Mouse (Mus musculus): ENCODE results near the gene Ablim2. TPM values are rescaled to one million over a fixed set of nuclear protein-coding genes. Genes with fewer than 3 reads are reported as not detected.

The Ablim2 gene
- polyA plus RNA-seq, 1 experiment from 2014 or later, result 1.8 TPM

DNA sequence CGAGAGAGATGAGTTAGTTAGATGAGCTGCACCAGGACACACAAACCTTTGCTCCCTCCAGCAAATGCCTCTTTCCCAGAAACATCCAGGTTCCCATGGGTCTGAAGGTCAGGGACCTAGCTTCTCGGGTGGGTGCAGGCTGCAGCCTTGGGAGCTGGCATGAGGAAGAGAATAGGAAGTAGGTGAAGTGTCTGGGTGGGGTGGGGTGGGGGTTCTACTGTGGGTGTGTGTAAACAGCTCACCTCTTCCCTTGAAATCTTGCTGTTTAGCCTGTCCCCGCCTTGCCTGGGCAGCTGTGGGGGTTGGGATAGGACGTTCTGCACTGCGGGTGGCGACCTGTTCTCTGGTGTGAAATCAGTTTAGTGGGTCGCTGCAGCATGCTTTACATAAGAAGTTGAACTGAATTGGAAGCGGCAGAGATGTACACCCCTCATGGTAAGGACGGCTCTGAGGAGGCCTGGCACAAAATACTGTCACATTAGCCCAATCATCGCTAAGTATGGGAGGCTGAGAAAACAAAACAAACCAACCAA, 25.0 kb downstream of the Ablim2 start:
- Histone ChIP-seq H3K27me3 (no peaks in the 10 kb centered on the region), H3K4me2 (replicated peaks) (no peak overlapping the region), H3K4me3 (no peak overlapping the region), H3K9ac (no peak overlapping the region), H3K4me1 (no peaks in the 10 kb centered on the region), H3K36me3 (no peaks in the 10 kb centered on the region), H3K27ac (no peak overlapping the region), H3K9me3 (no peaks in the 10 kb centered on the region)
- 54% methylated on average over 10 of the region's 10 CpGs for WGBS
- no peak for ATAC-seq (ENCODE audit: low FRiP score, low read depth)

DNA sequence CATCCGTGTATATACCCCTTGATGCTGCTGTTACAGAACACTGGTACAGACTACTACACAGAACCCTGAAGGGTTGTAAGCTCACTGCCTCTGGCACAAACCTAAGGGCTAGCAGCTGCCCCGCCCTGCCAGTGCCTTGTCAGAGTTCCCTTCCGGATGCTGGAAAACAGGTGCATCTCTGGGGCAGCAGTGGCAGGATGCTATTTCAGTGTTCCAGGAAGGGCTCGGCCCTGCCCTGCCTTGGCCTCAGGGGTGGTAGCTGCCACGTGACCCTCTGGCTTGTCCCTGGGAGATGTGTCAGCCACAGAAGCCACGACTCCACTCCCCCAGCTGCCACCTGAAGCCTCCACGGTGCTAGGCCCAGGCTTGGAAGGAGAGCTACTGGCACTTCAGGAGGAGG, 28.2 kb downstream of the Ablim2 start:
- no peak overlapping the region for H3K9ac ChIP-seq
- no peaks in the 10 kb centered on the region for H3K9me3 ChIP-seq
- H3K4me3 ChIP-seq, result no peak overlapping the region
- H3K27me3 ChIP-seq, result no peaks in the 10 kb centered on the region
- 68% methylated on average over 7 of the region's 7 CpGs for WGBS
- H3K4me2 ChIP-seq (replicated peaks), result no peak overlapping the region
- no peaks in the 10 kb centered on the region for H3K4me1 ChIP-seq
- H3K36me3 ChIP-seq, result no peaks in the 10 kb centered on the region
- no peak for ATAC-seq (ENCODE audit: low FRiP score, low read depth)
- H3K27ac ChIP-seq, result no peak overlapping the region

- H3K4me2 ChIP-seq (replicated peaks), result no peak overlapping the region
- no peak overlapping the region for H3K27ac ChIP-seq
- H3K9me3 ChIP-seq, result no peaks in the 10 kb centered on the region
- H3K36me3 ChIP-seq, result no peaks in the 10 kb centered on the region
- 90% methylated on average over 12 of the region's 12 CpGs for whole genome bisulfite sequencing
- H3K4me3 ChIP-seq, result no peak overlapping the region
- H3K9ac ChIP-seq, result no peak overlapping the region
- ATAC-seq (ENCODE audit: low FRiP score, low read depth), result no peak
- H3K4me1 ChIP-seq, result no peaks in the 10 kb centered on the region
- H3K27me3 ChIP-seq, result no peaks in the 10 kb centered on the region
Measured at GRCm38 (mm10) chr5:35787847-35788246, 30.2 kb downstream of the Ablim2 start.

DNA sequence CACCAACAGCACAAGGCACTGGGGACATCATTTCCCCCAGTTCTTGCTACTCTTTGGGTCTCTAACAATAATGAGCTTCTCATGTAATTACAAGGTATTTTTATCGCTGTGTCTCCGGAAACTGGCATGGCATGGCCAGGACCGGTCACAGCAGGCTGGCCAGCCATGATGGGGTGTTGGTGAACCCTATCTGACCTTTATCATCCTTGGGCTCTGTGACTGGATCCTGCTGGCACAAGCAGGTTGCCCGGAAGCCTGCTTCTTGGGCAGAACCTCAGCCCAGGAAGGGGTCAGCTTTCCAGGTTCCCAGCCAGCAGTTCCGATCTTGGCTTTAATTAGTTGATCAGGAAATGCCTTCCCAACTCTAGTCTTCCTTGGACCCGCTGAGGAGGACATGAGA, 31.0 kb downstream of the Ablim2 start:
- no peak overlapping the region for H3K27ac ChIP-seq
- no peak overlapping the region for H3K4me3 ChIP-seq
- H3K4me1 ChIP-seq, result no peaks in the 10 kb centered on the region
- no peak for ATAC-seq (ENCODE audit: low FRiP score, low read depth)
- WGBS, result 71% methylated on average over 6 of the region's 6 CpGs
- H3K9me3 ChIP-seq, result no peaks in the 10 kb centered on the region
- H3K9ac ChIP-seq, result no peak overlapping the region
- H3K36me3 ChIP-seq, result no peaks in the 10 kb centered on the region
- H3K4me2 ChIP-seq (replicated peaks), result no peak overlapping the region
- H3K27me3 ChIP-seq, result no peaks in the 10 kb centered on the region

GRCm38 (mm10) chr5:35789697-35790096, 32.0 kb downstream of the Ablim2 start:
- no peaks in the 10 kb centered on the region for H3K27me3 ChIP-seq
- H3K9me3 ChIP-seq, result no peaks in the 10 kb centered on the region
- H3K4me3 ChIP-seq, result no peak overlapping the region
- WGBS, result 77% methylated on average over 3 of the region's 3 CpGs
- H3K4me1 ChIP-seq, result no peaks in the 10 kb centered on the region
- H3K36me3 ChIP-seq, result no peaks in the 10 kb centered on the region
- H3K4me2 ChIP-seq (replicated peaks), result no peak overlapping the region
- H3K27ac ChIP-seq, result no peak overlapping the region
- ATAC-seq (ENCODE audit: low FRiP score, low read depth), result no peak
- no peak overlapping the region for H3K9ac ChIP-seq

GRCm38 (mm10) chr5:35790387-35791065, 32.8 kb downstream of the Ablim2 start:
- H3K4me1 ChIP-seq, result no peaks in the 10 kb centered on the region
- H3K36me3 ChIP-seq, result no peaks in the 10 kb centered on the region
- H3K4me2 ChIP-seq (replicated peaks), result no peak overlapping the region
- H3K9me3 ChIP-seq, result no peaks in the 10 kb centered on the region
- H3K27me3 ChIP-seq, result no peaks in the 10 kb centered on the region
- H3K4me3 ChIP-seq, result no peak overlapping the region
- H3K9ac ChIP-seq, result no peak overlapping the region
- WGBS, result 52% methylated on average over 10 of the region's 10 CpGs
- H3K27ac ChIP-seq, result no peak overlapping the region
- ATAC-seq (ENCODE audit: low FRiP score, low read depth), result no peak

DNA sequence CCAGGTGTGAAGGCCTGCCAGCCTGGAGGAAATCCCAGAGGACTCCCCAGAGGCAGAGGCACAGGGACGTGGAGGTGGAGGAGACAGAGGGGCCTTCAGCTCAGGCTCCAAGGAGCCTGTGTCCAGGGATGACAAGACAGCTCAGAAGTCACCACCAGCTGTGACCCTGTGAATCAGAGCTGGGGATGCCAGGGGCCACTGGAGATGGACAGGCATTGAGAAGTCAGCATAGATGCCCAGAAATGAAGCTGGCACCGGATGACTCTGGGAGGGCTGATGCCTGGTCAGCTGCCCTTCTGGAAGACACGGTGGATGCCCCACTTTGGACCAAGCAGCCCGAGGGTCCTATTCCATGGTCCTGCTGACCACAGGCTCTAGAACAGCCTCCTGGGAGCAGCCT, 36.3 kb downstream of the Ablim2 start:
- no peak overlapping the region for H3K4me2 ChIP-seq (replicated peaks)
- no peak overlapping the region for H3K9ac ChIP-seq
- no peak overlapping the region for H3K4me3 ChIP-seq
- no peak for ATAC-seq (ENCODE audit: low FRiP score, low read depth)
- WGBS, result 73% methylated on average over 4 of the region's 4 CpGs
- no peaks in the 10 kb centered on the region for H3K36me3 ChIP-seq
- no peaks in the 10 kb centered on the region for H3K9me3 ChIP-seq
- H3K4me1 ChIP-seq, result peaks cover 11% of the 10 kb centered on the region
- no peak overlapping the region for H3K27ac ChIP-seq
- H3K27me3 ChIP-seq, result no peaks in the 10 kb centered on the region

GRCm38 (mm10) chr5:35794942-35795341, 37.3 kb downstream of the Ablim2 start:
- no peak for ATAC-seq (ENCODE audit: low FRiP score, low read depth)
- Histone ChIP-seq H3K4me2 (replicated peaks) (no peak overlapping the region), H3K4me3 (no peak overlapping the region), H3K9ac (no peak overlapping the region), H3K9me3 (no peaks in the 10 kb centered on the region), H3K4me1 (peaks cover 15% of the 10 kb centered on the region), H3K27me3 (no peaks in the 10 kb centered on the region), H3K36me3 (no peaks in the 10 kb centered on the region), H3K27ac (no peak overlapping the region)
- WGBS, result 67% methylated on average over 4 of the region's 4 CpGs

- no peak overlapping the region for H3K4me3 ChIP-seq
- no peaks in the 10 kb centered on the region for H3K36me3 ChIP-seq
- H3K4me1 ChIP-seq, result peaks cover 15% of the 10 kb centered on the region
- H3K9ac ChIP-seq, result no peak overlapping the region
- peaks cover 3% of the 10 kb centered on the region; the same call in 1 of the 2 replicates for H3K9me3 ChIP-seq
- peak; percentile 68; the same call in 1 of the 2 replicates for ATAC-seq (ENCODE audit: low FRiP score, low read depth)
- no peak overlapping the region for H3K4me2 ChIP-seq (replicated peaks)
- no peak overlapping the region for H3K27ac ChIP-seq
- 59% methylated on average over 7 of the region's 7 CpGs for WGBS
- no peaks in the 10 kb centered on the region for H3K27me3 ChIP-seq
Measured at GRCm38 (mm10) chr5:35795481-35796048, 37.9 kb downstream of the Ablim2 start.

DNA sequence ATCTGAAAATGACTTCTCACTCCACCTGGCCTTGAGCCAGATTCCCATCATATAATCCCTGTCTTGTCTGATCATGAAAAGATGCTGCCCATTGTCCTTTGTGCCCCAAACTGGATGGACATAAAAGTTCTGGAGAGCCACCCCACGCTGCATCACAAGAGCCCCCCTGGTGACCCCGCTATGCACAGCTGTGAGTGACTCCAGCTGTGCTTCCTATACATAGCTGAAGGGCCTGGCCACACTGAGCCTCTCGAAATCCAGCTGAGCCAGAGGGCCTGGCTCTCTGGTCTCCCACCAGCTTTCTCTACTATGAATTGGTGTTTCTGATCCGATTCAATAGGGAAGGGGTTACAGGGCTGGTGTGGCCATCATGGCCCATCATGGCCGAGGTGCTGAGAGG, 38.5 kb downstream of the Ablim2 start:
- H3K4me2 ChIP-seq (replicated peaks), result no peak overlapping the region
- no peak overlapping the region for H3K4me3 ChIP-seq
- 72% methylated on average over 5 of the region's 5 CpGs for WGBS
- H3K27ac ChIP-seq, result no peak overlapping the region
- no peak overlapping the region for H3K9ac ChIP-seq
- no peaks in the 10 kb centered on the region for H3K36me3 ChIP-seq
- no peak for ATAC-seq (ENCODE audit: low FRiP score, low read depth)
- H3K9me3 ChIP-seq, result peaks cover 3% of the 10 kb centered on the region; the same call in 1 of the 2 replicates
- H3K4me1 ChIP-seq, result peaks cover 15% of the 10 kb centered on the region
- H3K27me3 ChIP-seq, result no peaks in the 10 kb centered on the region

- H3K9me3 ChIP-seq, result peaks cover 3% of the 10 kb centered on the region; the same call in 1 of the 2 replicates
- H3K4me3 ChIP-seq, result no peak overlapping the region
- ATAC-seq (ENCODE audit: low FRiP score, low read depth), result no peak
- H3K4me1 ChIP-seq, result peaks cover 15% of the 10 kb centered on the region
- H3K9ac ChIP-seq, result no peak overlapping the region
- WGBS, result 20% methylated on average over 5 of the region's 5 CpGs
- H3K4me2 ChIP-seq (replicated peaks), result no peak overlapping the region
- no peak overlapping the region for H3K27ac ChIP-seq
- no peaks in the 10 kb centered on the region for H3K36me3 ChIP-seq
- no peaks in the 10 kb centered on the region for H3K27me3 ChIP-seq
Measured at GRCm38 (mm10) chr5:35799090-35799489, 41.4 kb downstream of the Ablim2 start.

- WGBS, result 90% methylated on average over 5 of the region's 5 CpGs
- Histone ChIP-seq H3K9ac (no peak overlapping the region), H3K9me3 (peaks cover 3% of the 10 kb centered on the region; the same call in 1 of the 2 replicates), H3K27me3 (no peaks in the 10 kb centered on the region), H3K4me3 (no peak overlapping the region), H3K36me3 (no peaks in the 10 kb centered on the region), H3K4me2 (replicated peaks) (no peak overlapping the region), H3K27ac (no peak overlapping the region), H3K4me1 (peaks cover 8% of the 10 kb centered on the region)
- ATAC-seq (ENCODE audit: low FRiP score, low read depth), result no peak
Measured at GRCm38 (mm10) chr5:35803416-35803815, 45.7 kb downstream of the Ablim2 start.

Measured in limb, embryonic 13.5 days (tissue).